Mouse (Mus musculus) WW6 (cell line): ENCODE data around the gene Etv4.

Experiments
- DNase-seq: peaks from one replicate; pipeline ENCODE4 v3.0.0-alpha.2; 2013; ENCODE audit warnings: low read depth, low spot score

The Etv4 gene

GRCm38 (mm10) chr11:101785143-101785851 is at the start of gene Etv4:
Gene Etv4, minus strand, starts transcription at chr11:101785371.
- peak; percentile 96 for DNase-seq

- no peak for DNase-seq
Measured at GRCm38 (mm10) chr11:101832001-101832400, 46.8 kb upstream of the Etv4 start.

GRCm38 (mm10) chr11:101830616-101831015 is 45.4 kb upstream of the Etv4 start:
- no peak for DNase-seq

DNA sequence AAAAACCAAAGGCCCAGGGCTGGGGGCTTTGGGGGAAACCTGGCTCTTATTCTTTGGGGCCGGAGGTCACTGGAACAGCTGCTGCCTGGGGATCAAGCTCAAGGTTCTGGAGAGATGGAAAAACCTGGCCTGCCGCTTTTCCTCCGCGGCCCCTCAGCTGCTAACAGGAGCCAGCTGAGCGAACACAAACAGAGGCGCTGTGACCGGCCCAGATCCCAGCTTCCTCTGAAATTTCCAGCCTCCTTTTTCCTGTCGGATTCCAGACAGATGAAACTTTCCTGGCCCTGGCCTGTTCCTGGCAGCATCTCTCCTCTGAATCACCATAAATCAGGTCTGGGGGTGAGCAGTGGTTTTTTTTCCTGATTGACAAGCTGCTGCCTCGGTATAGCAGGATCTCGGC is 44.9 kb upstream of the Etv4 start:
- DNase-seq, result no peak

DNA sequence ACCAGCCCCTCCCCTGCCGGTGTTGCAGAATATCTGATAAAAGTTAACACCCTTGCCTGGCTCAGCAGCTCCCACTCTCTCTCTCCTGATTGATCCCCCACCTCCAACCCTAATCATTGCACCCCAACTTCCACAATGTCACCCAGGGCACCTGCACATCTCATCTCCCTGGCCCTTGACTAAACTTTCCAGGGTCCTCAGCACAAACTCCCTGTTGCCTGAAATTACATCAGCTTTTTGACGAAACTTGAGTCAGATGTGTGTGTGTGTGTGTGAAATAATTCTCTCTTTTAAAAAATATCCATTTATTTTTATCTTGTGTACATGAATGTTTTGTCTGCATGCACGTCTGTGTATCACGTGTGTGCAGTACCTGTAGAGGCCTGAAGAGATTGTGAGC is 43.5 kb upstream of the Etv4 start:
- DNase-seq, result no peak

DNA sequence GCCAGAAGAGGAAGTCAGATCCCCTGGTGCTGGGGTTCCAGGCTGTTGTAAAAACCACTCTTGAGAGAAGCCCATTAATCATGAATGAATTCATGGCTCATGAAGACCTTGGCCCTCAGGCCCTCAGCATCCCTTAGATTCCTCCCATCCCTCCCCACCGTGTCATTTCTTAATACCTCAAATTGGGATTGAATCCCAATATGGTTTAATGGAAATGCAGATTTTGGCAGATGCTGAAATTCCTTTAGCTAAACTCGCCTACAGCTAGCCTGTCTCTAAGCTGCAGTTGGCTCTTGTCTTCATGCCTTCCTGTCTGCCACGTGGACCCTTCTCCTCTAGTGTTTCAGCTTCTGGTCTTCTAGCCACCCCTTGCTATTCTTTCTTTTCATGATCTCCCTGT is 38.0 kb upstream of the Etv4 start:
- no peak for DNase-seq

GRCm38 (mm10) chr11:101820899-101821298 is 35.7 kb upstream of the Etv4 start:
- DNase-seq, result no peak

GRCm38 (mm10) chr11:101819853-101820252 is 34.7 kb upstream of the Etv4 start:
- DNase-seq, result no peak

DNA sequence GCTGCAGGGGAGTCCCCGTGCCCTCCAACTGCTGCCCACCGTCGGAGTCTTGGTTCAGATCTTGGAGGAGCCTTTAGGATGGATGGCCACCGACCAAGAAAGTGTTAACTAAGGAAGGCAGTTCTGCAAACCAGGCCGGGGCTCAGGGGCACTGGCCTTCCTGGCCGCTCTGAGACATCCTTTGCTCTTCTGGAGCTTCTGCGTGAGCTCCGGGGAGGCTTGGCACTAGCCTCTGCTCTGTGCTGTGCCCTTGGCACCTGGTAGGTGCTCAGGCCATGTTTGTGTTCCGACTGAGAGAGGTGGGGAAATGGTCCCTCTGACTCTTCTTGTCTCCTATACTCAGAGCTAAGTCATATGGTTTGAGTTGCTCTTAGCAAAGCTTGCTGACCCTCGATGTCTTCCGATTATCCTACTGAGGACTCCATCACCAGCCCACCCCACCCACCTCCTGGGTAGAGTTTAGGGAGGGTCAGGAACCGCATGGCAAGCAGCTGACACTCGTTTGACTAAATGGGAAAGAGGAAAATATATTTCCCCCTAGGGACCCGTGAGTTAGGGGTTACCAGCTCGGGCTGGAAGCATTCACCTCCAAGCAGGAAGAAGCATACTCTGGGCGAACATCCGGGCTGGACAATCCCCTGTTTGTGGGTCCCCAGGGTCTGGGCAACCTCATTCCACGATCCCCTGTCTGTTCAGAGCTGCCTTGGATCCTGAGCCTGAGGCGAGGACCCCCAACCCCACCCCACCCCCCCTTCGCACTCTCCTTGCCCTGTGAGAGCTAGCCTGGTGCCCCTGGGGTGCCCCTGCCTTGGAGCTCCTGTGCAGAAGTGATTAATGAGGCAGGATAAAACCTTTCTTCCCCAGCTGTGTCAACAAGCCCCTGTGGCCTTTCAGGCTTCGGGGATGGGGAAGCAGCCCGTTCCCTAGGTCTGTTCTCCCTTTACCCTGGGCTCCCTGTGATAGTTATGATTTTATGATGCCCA is 30.2 kb upstream of the Etv4 start:
- no peak for DNase-seq

- peak; percentile 76 for DNase-seq
Measured at GRCm38 (mm10) chr11:101814375-101815102, 29.4 kb upstream of the Etv4 start.

GRCm38 (mm10) chr11:101813259-101813658 is 28.1 kb upstream of the Etv4 start:
- no peak for DNase-seq

DNA sequence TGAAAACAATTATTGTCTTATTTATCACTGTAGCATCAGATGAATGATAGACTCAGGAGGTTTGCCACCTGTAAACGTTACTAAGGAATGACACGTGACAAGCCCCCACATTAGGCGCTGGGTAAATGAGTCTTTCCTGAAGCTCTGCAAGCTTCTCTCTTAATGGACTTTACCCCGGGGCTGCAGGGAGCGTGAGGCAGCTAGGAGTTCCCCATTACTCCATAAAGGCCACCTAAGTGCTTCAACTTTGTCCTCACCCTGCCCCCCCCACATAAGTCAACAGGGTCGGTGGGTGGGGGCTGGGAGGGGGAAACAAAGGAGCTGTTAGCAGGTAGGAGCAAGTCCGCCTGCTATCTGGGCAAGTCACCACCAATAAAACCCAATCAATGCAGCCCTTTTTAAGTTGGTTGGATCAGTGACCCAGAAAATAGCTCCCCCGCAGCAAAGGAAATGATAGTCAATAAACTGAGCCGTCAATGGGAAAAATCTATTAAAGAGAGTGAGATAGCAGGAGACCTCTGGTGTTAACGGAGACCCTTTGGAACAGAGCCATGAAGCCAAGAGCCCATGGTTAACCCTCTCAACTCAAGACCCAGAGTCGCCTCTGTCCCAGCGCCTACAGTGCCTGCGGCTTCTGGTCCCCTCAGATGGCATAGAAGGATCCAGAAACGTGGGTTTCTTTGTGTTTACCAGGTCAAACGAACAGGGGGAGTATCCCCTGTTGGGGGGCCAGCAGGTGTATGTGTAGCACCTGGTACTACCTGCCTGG is 24.1 kb upstream of the Etv4 start:
- DNase-seq, result no peak

DNA sequence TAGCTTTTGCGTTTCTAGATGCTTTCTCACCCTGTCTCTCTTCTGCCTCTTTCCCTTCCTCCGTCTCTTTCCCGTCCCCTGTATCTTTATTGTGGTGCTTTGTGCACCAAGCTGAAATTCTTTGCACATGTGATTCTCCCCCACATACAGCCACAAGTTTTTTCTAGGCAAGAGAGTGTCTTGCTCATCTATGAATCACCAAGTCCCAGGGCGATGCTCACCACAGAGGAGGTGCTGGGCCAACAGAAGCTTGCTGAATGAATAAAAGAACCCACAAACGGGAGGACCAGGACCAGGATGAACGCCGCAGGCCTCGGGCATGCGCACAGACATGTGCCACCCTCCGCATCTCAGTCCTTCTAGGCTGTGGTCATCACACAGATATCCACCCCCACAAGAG is 22.1 kb upstream of the Etv4 start:
- no peak for DNase-seq

DNA sequence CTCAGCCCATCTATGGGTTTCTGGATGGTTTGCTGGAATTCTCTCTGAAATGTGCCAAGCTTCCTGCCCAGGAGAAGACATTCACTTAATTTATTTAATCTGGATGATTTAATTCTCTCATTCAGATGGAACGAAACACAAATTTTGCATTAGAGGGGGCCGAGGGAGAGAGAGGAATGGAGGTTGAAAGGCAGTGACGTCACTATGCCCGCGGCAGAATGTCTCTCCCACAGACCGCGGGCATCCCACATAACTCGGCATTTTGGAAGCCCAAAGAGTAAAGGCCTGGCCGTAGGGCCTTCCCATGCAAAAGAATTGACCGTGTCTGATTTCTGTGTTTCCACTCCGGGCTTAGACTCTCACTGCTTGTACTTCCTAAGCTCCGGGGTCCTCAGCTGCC is 21.6 kb upstream of the Etv4 start:
- no peak for DNase-seq

- DNase-seq, result no peak
Measured at GRCm38 (mm10) chr11:101805113-101805704, 20.0 kb upstream of the Etv4 start.

DNA sequence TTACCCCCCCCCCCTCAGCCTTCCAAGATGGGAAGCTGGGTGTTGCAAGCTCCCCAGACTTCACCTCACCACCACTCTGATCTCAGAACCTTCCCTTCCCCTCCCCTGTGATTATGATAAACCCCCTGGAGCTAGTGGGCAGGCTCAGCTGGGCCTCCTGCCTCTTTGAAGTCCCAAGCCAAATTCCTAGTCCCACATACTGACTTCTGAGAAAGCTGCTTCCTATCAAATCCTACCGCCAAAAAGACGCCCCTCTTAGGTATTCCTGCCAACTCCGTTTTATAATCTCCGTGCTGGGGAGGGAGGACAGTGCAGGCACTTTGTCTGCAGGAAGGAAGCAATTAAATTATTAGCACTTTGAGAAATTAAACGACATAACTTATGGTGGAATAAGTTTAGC is 16.2 kb upstream of the Etv4 start:
- no peak for DNase-seq

GRCm38 (mm10) chr11:101798083-101798482 is 12.9 kb upstream of the Etv4 start:
- no peak for DNase-seq

DNA sequence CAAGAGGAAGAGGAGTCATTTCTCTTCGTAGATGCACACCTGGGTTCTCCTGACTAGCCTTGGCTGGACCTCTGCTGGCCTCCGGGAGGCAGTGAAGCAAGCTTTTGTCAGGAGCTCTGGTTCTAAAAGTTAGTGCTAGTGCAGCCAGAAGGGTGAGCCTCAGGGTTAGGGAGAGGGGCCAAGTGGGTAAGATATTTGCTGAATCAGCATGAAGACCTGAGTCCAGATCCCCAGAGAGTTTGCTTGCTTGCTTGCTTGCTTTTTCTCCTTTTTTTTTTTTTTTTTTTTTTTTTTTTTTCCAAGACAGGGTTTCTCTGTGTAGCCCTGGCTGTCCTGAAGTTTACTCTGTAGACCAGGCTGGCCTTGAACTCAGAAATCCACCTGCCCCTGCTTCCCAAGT is 12.2 kb upstream of the Etv4 start:
- DNase-seq, result no peak

DNA sequence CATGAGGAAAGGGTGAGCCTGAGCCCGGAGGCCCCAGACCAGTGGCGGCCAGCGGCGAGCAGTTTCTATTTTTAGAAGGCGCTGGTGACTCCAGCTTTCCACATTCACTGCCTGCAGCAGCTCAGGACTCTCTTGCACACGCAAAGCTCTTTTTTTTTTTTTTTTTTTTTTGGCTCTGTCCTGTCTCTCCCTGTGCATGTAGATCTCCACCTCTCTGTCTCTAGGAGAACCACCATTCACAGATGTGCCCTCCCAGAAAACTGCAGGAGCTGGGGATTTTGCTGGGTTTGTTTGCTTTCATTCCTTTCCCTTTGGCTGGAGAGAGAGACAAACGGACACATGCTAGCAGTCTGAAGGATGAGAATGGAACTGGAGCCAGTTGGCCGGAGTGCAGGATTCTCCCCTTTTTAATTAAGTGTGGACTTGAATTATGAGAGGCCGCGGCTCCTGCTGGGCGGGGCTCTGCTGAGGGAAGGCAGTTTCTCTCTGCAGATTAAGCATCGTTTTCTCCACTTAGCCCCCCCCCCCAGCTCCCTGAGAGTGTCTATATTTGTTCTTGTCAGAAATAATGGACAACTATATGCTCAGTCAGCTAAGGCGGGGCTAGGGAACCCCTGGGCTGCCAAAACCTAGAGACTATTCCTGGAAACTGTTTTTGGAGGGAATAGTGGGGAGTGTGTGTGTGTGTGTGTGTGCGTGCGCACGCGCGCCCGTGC is 5.8 kb upstream of the Etv4 start:
- DNase-seq, result no peak

DNA sequence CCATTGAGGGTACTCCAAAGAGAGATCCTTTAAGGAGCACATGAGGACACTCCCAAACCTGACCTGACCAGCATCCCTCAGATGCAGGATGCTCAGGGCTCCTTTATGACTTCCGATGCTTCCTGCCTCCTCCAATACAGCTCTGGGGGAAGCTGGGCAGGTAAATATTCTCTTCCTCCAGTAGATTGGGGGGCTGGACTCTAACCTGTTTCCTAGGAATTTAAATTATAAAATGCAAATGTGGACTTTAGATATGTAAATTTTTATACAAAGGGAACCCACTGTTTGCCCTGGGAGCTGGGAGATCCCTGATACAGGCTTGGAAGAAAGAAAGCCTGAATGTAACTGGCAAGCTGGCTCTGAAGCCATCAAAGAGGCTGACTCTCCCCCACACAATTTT is 2.3 kb upstream of the Etv4 start:
- DNase-seq, result peak; percentile 38
